Mouse (Mus musculus) neural tube, embryonic 14.5 days (tissue): Measurements from ENCODE around the gene Hcrtr1. TPM values are rescaled to one million over a fixed set of nuclear protein-coding genes. Genes with fewer than 3 reads are reported as not detected.

Experiments
- ATAC-seq: fragments of 200-750 bp; cut with Nextera tagmentation; 2 replicates; pipeline ENCODE4 v1.8.0; 2017; ENCODE audit warnings: low read depth, mild to moderate bottlenecking, moderate TSS enrichment, moderate library complexity
- H3K27ac ChIP-seq: fragments of 300-500 bp; sonication (generic); 2 replicates; pipeline ENCODE4 v1.5.1; 2014; ENCODE audit warnings: low read depth, mild to moderate bottlenecking, control low read depth, low read length, moderate library complexity, mixed read lengths
- H3K27me3 ChIP-seq: fragments of 300-500 bp; sonication (generic); 2 replicates; pipeline ENCODE4 v1.6.1; 2014; ENCODE audit warnings: low read length; ENCODE audit not compliant: control insufficient read depth, insufficient read depth
- H3K36me3 ChIP-seq: fragments of 300-500 bp; sonication (generic); 2 replicates; pipeline ENCODE4 v1.6.1; 2014; ENCODE audit warnings: low read length, mixed read lengths; ENCODE audit not compliant: control insufficient read depth, insufficient read depth
- H3K4me1 ChIP-seq: fragments of 300-500 bp; sonication (generic); 2 replicates; pipeline ENCODE4 v1.6.1; 2014; ENCODE audit warnings: low read length; ENCODE audit not compliant: control insufficient read depth, insufficient read depth
- H3K4me2 ChIP-seq: fragments of 300-500 bp; sonication (generic); 2 replicates; pipeline ENCODE4 v1.6.1; 2014; ENCODE audit warnings: mild to moderate bottlenecking, low read depth, low read length, control low read depth
- H3K4me3 ChIP-seq: fragments of 300-500 bp; sonication (generic); 2 replicates; pipeline ENCODE4 v1.5.1; 2014; ENCODE audit warnings: low read depth, low read length, control low read depth, mixed read lengths
- H3K9ac ChIP-seq: fragments of 300-500 bp; sonication (generic); replicated peaks from 2 replicates; pipeline ENCODE4 v1.6.1; 2014; ENCODE audit warnings: low read depth, mild to moderate bottlenecking, control low read depth, low read length, mixed read lengths
- H3K9me3 ChIP-seq: fragments of 300-500 bp; sonication (generic); 2 replicates; pipeline ENCODE4 v1.6.1; 2016; ENCODE audit warnings: low read length; ENCODE audit not compliant: control insufficient read depth
- WGBS: fragments of 180-500 bp; shearing (Covaris S2); extraction: QIAGEN DNeasy Blood & Tissue Kit; methylation state at CpG from one replicate; pipeline ENCODE4 v1.1.7; 2014; 5-methylcytosine and 5-hydroxymethylcytosine counted together
- polyA plus RNA-seq: library from polyadenylated mRNA; unstranded; fragments of >200 nt; fragmentation: Nextera tagmentation; extraction: Ambion mirVana; gene quantifications from 2 replicates; pipeline ENCODE4 v1.2.1, GENCODE M21; 2014

Gene Hcrtr1
- polyA plus RNA-seq, 1 experiment from 2014 or later = 1.8 TPM

- Histone ChIP-seq H3K9ac (no peak overlapping the region), H3K27ac (no peak overlapping the region), H3K4me3 (no peak overlapping the region), H3K4me2 (no peak overlapping the region), H3K36me3 (no peaks in the 10 kb centered on the region), H3K9me3 (no peaks in the 10 kb centered on the region), H3K4me1 (peaks cover 11% of the 10 kb centered on the region), H3K27me3 (peaks cover 6% of the 10 kb centered on the region; the same call in 1 of the 2 replicates)
- ATAC-seq = no peak
- 89% methylated on average over 4 of the region's 4 CpGs for WGBS
These were observed 31.2 kb upstream of the Hcrtr1 start for GRCm38 (mm10) chr4:130170362-130170761.

- H3K9me3 ChIP-seq = no peaks in the 10 kb centered on the region
- no peak overlapping the region for H3K27ac ChIP-seq
- no peak overlapping the region for H3K9ac ChIP-seq
- 0 out of 2 replicates have a peak, but pooled peaks cover 4% of the 10 kb centered on the region for H3K4me1 ChIP-seq
- H3K36me3 ChIP-seq = no peaks in the 10 kb centered on the region
- WGBS = 89% methylated on average over 16 of the region's 16 CpGs
- H3K4me2 ChIP-seq = no peak overlapping the region
- ATAC-seq = no peak
- H3K27me3 ChIP-seq = peaks cover 1% of the 10 kb centered on the region; the same call in 1 of the 2 replicates
- no peak overlapping the region for H3K4me3 ChIP-seq
These were observed 30.3 kb upstream of the Hcrtr1 start for GRCm38 (mm10) chr4:130169411-130169971.

- H3K27me3 ChIP-seq = peaks cover 2% of the 10 kb centered on the region; the same call in 1 of the 2 replicates
- H3K4me3 ChIP-seq = no peak overlapping the region
- WGBS = 35% methylated on average over 16 of the region's 16 CpGs
- H3K9ac ChIP-seq = 0 out of 2 replicates have a peak overlapping the region, but pooled peaks have one; percentile 2
- no peak overlapping the region for H3K27ac ChIP-seq
- no peak overlapping the region for H3K4me2 ChIP-seq
- ATAC-seq = no peak
- no peaks in the 10 kb centered on the region for H3K36me3 ChIP-seq
- 0 out of 2 replicates have a peak, but pooled peaks cover 4% of the 10 kb centered on the region for H3K4me1 ChIP-seq
- H3K9me3 ChIP-seq = no peaks in the 10 kb centered on the region
These were observed 29.4 kb upstream of the Hcrtr1 start for GRCm38 (mm10) chr4:130168280-130169183.

- H3K9ac ChIP-seq = no peak overlapping the region
- no peak overlapping the region for H3K4me3 ChIP-seq
- H3K27ac ChIP-seq = no peak overlapping the region
- H3K4me1 ChIP-seq = 0 out of 2 replicates have a peak, but pooled peaks cover 7% of the 10 kb centered on the region
- no peaks in the 10 kb centered on the region for H3K9me3 ChIP-seq
- no peaks in the 10 kb centered on the region for H3K36me3 ChIP-seq
- H3K4me2 ChIP-seq = no peak overlapping the region
- H3K27me3 ChIP-seq = 0 out of 2 replicates have a peak, but pooled peaks cover 5% of the 10 kb centered on the region
- ATAC-seq = no peak
- 51% methylated on average over 9 of the region's 9 CpGs for WGBS
These were observed 28.7 kb upstream of the Hcrtr1 start for GRCm38 (mm10) chr4:130167814-130168213.

- WGBS = 59% methylated on average over 22 of the region's 22 CpGs
- Histone ChIP-seq H3K4me2 (0 out of 2 replicates have a peak overlapping the region, but pooled peaks have one; percentile 8), H3K27me3 (0 out of 2 replicates have a peak, but pooled peaks cover 5% of the 10 kb centered on the region), H3K4me1 (0 out of 2 replicates have a peak, but pooled peaks cover 7% of the 10 kb centered on the region), H3K27ac (no peak overlapping the region), H3K36me3 (no peaks in the 10 kb centered on the region), H3K9ac (no peak overlapping the region), H3K9me3 (no peaks in the 10 kb centered on the region), H3K4me3 (no peak overlapping the region)
- ATAC-seq = no peak
These were observed 28.2 kb upstream of the Hcrtr1 start for GRCm38 (mm10) chr4:130167321-130167720.

- 0 out of 2 replicates have a peak, but pooled peaks cover 5% of the 10 kb centered on the region for H3K27me3 ChIP-seq
These were observed 27.4 kb upstream of the Hcrtr1 start for GRCm38 (mm10) chr4:130166592-130166991.

GRCm38 (mm10) chr4:130166061-130166460 lies 26.9 kb upstream of the Hcrtr1 start:
- WGBS = 80% methylated on average over 18 of the region's 18 CpGs
- Histone ChIP-seq H3K4me1 (0 out of 2 replicates have a peak, but pooled peaks cover 7% of the 10 kb centered on the region), H3K27me3 (0 out of 2 replicates have a peak, but pooled peaks cover 5% of the 10 kb centered on the region), H3K9ac (no peak overlapping the region), H3K4me3 (no peak overlapping the region), H3K4me2 (no peak overlapping the region), H3K9me3 (no peaks in the 10 kb centered on the region), H3K27ac (no peak overlapping the region), H3K36me3 (no peaks in the 10 kb centered on the region)
- ATAC-seq = no peak

More at GRCm38 (mm10) chr4:130166592-130166991, 27.4 kb upstream of the Hcrtr1 start:
- no peak for ATAC-seq
- no peak overlapping the region for H3K4me3 ChIP-seq
- no peak overlapping the region for H3K9ac ChIP-seq
- no peak overlapping the region for H3K4me2 ChIP-seq
- H3K27ac ChIP-seq = no peak overlapping the region
- 78% methylated on average over 8 of the region's 8 CpGs for WGBS
- no peaks in the 10 kb centered on the region for H3K36me3 ChIP-seq
- no peaks in the 10 kb centered on the region for H3K9me3 ChIP-seq
- H3K4me1 ChIP-seq = 0 out of 2 replicates have a peak, but pooled peaks cover 7% of the 10 kb centered on the region

GRCm38 (mm10) chr4:130164121-130164520 lies 25.0 kb upstream of the Hcrtr1 start:
- H3K4me3 ChIP-seq = no peak overlapping the region
- H3K9ac ChIP-seq = no peak overlapping the region
- no peak overlapping the region for H3K27ac ChIP-seq
- ATAC-seq = no peak
- no peaks in the 10 kb centered on the region for H3K9me3 ChIP-seq
- H3K4me1 ChIP-seq = 0 out of 2 replicates have a peak, but pooled peaks cover 7% of the 10 kb centered on the region
- 74% methylated on average over 6 of the region's 6 CpGs for WGBS
- no peak overlapping the region for H3K4me2 ChIP-seq
- H3K27me3 ChIP-seq = 0 out of 2 replicates have a peak, but pooled peaks cover 5% of the 10 kb centered on the region
- H3K36me3 ChIP-seq = no peaks in the 10 kb centered on the region
